Mouse (Mus musculus): ENCODE data around the gene Ankk1.

GRCm38 (mm10) chr9:49373946-49374345, 52.9 kb downstream of the Ankk1 start:
- TF ChIP-seq CTCF (IDR thresholded peaks at IDR 0.05; ENCODE audit: control insufficient read depth, insufficient read depth, insufficient read length) (no peak), USF1 (IDR thresholded peaks at IDR 0.05; ENCODE audit: low read depth) (no peak)

All from C2C12 (cell line).